Comparison of ENCODE assay signal across 32 mouse cellular contexts in the genomic region with DNA sequence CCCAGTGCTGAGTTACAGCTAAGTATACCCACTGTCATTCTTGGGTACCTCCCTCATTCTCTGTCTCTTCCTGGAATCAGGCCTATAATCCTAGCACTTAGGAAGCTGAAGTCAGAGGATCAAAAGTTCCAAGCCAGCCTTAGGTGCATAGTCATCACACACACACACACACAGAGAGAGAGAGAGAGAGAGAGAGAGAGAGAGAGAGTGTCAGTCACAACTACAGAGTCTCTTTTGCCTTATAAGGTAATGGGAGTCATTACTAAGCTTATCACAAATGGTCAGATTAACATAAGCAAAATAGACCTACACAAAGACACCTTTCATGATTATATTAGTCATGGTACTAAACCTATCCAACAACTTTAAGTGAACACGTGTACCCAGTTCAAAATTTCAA. TPM values are rescaled to one million over a fixed set of nuclear protein-coding genes. Genes with fewer than 3 reads are reported as not detected.
"Had no signal": no experiment of that assay in that cellular context is flagged by ENCODE, and none has a peak within 500 bp of the region (broad histone marks: within the 10 kb centered on the region; RNA-seq: fewer than 3 reads in every experiment).

No protein-coding gene starts in this region.

- DNase-seq: cerebellum, adult 8-10 months; cerebellum, adult 9-10 months; cerebellum, postnatal 10 days; cerebellum, postnatal 25 days; cerebellum, postnatal 36 days; embryo, embryonic 11 days; forebrain, postnatal 0 days; gastrocnemius, adult 2 months; gastrocnemius, postnatal 10 days; gastrocnemius, postnatal 14 days; gastrocnemius, postnatal 25 days; gastrocnemius, postnatal 36 days; heart, adult 18-20 months; heart, adult 2 months had no signal

- H3K9ac ChIP-seq: embryonic facial prominence, embryonic 12.5 days; embryonic facial prominence, embryonic 13.5 days; embryonic facial prominence, embryonic 15.5 days; forebrain, embryonic 12.5 days; forebrain, embryonic 13.5 days; forebrain, embryonic 15.5 days; forebrain, postnatal 0 days had no signal

- ATAC-seq: forebrain, embryonic 13.5 days; forebrain, embryonic 14.5 days; forebrain, embryonic 15.5 days; forebrain, embryonic 16.5 days; forebrain, postnatal 0 days had no signal

- H3K9me3 ChIP-seq: embryonic facial prominence, embryonic 10.5 days; embryonic facial prominence, embryonic 12.5 days; embryonic facial prominence, embryonic 13.5 days; embryonic facial prominence, embryonic 15.5 days; forebrain, embryonic 10.5 days; forebrain, embryonic 12.5 days; forebrain, embryonic 13.5 days; forebrain, embryonic 15.5 days had no signal

- H3K4me3 ChIP-seq: embryonic facial prominence, embryonic 10.5 days; embryonic facial prominence, embryonic 12.5 days; embryonic facial prominence, embryonic 13.5 days; embryonic facial prominence, embryonic 15.5 days; erythroblast, embryonic 14.5 days; forebrain, embryonic 10.5 days; forebrain, embryonic 12.5 days; forebrain, embryonic 13.5 days; forebrain, embryonic 15.5 days; gastrocnemius, adult 2 months; heart, adult 2 months had no signal

- H3K36me3 ChIP-seq: embryonic facial prominence, embryonic 10.5 days; embryonic facial prominence, embryonic 12.5 days; embryonic facial prominence, embryonic 13.5 days; embryonic facial prominence, embryonic 15.5 days; forebrain, embryonic 10.5 days; forebrain, embryonic 12.5 days; forebrain, embryonic 15.5 days had no signal

- H3K27ac ChIP-seq: embryonic facial prominence, embryonic 10.5 days; embryonic facial prominence, embryonic 12.5 days; embryonic facial prominence, embryonic 13.5 days; embryonic facial prominence, embryonic 15.5 days; forebrain, embryonic 10.5 days; forebrain, embryonic 12.5 days; forebrain, embryonic 13.5 days; forebrain, embryonic 15.5 days; gastrocnemius, adult 2 months; heart, adult 2 months had no signal

- H3K27me3 ChIP-seq: embryonic facial prominence, embryonic 12.5 days; embryonic facial prominence, embryonic 13.5 days; embryonic facial prominence, embryonic 15.5 days; forebrain, embryonic 12.5 days; forebrain, embryonic 13.5 days; forebrain, embryonic 15.5 days had no signal

- H3K4me1 ChIP-seq: embryonic facial prominence, embryonic 10.5 days; embryonic facial prominence, embryonic 15.5 days; forebrain, embryonic 10.5 days; forebrain, embryonic 12.5 days; forebrain, embryonic 15.5 days had no signal

RNA-seq across cellular contexts. Expression of gene Klrg1, which starts 6.6 kb away (rescaled TPM):
- total RNA-seq: common myeloid progenitor, adult 5-6 weeks; gastrocnemius, adult 18-20 months; gastrocnemius, adult 2 months; gastrocnemius, postnatal 10 days; gastrocnemius, postnatal 14 days; gastrocnemius, postnatal 25 days; gastrocnemius, postnatal 36 days; gastrocnemius, postnatal 4 days; granulocyte monocyte progenitor cell, adult 5-6 weeks; heart, adult 2 months; heart, adult 8-10 months had no signal
- polyA plus RNA-seq: embryonic facial prominence, embryonic 10.5 days; embryonic facial prominence, embryonic 11.5 days; embryonic facial prominence, embryonic 13.5 days; embryonic facial prominence, embryonic 15.5 days; erythroblast, embryonic 14.5 days; forebrain, embryonic 10.5 days; forebrain, embryonic 11.5 days had no signal
